Mouse (Mus musculus): Measurements from ENCODE around the gene St7. TPM values are rescaled to one million over a fixed set of nuclear protein-coding genes. Genes with fewer than 3 reads are reported as not detected.

The St7 gene
- polyA plus RNA-seq, 1 experiment: 8.4 TPM

GRCm38 (mm10) chr6:17804468-17804867, 111.7 kb downstream of the St7 start:
- Histone ChIP-seq H3ac (ENCODE audit: control insufficient read depth, insufficient read length) (no peak overlapping the region), H3K27me3 (ENCODE audit: control insufficient read depth, insufficient read depth, insufficient read length) (no peaks in the 10 kb centered on the region)

GRCm38 (mm10) chr6:17806569-17806968, 113.8 kb downstream of the St7 start:
- Histone ChIP-seq H3K4me2 (ENCODE audit: low read depth) (no peak overlapping the region), H3K79me2 (ENCODE audit: control insufficient read depth, insufficient read depth) (no peaks in the 10 kb centered on the region), H3K4me3 (no peak overlapping the region), H3K27me3 (ENCODE audit: control insufficient read depth, insufficient read depth, insufficient read length) (no peaks in the 10 kb centered on the region), H3ac (ENCODE audit: control insufficient read depth, insufficient read length) (no peak overlapping the region), H3K36me3 (ENCODE audit: control insufficient read depth, insufficient read depth) (no peaks in the 10 kb centered on the region)
- TF ChIP-seq TCF12 (IDR thresholded peaks at IDR 0.05; ENCODE audit: insufficient read depth, poor library complexity, severe bottlenecking) (no peak), TCF3 (IDR thresholded peaks at IDR 0.05; ENCODE audit: insufficient read length, low read depth) (no peak), E2F4 (IDR thresholded peaks at IDR 0.05; ENCODE audit: insufficient read depth) (no peak), POLR2AphosphoS2 (IDR thresholded peaks at IDR 0.05; ENCODE audit: insufficient read length, low read depth) (no peak), SRF (IDR thresholded peaks at IDR 0.05; ENCODE audit: control insufficient read depth, insufficient read length, low read depth) (no peak), MYOD1 (IDR thresholded peaks at IDR 0.05; ENCODE audit: control insufficient read depth in 1 of 3, insufficient read length in 2 of 3, low read depth in 2 of 3) (no peak), CEBPB (IDR thresholded peaks at IDR 0.05; ENCODE audit: insufficient read depth, poor library complexity, severe bottlenecking) (no peak), MAX (IDR thresholded peaks at IDR 0.05; ENCODE audit: low read depth) (no peak), MYOG (IDR thresholded peaks at IDR 0.05; ENCODE audit: control insufficient read depth in 1 of 3, insufficient read depth in 1 of 3, insufficient read length in 2 of 3, low read depth in 2 of 3) (no peak), USF1 (IDR thresholded peaks at IDR 0.05; ENCODE audit: low read depth) (no peak), REST (IDR thresholded peaks at IDR 0.05; ENCODE audit: insufficient read depth, insufficient read length) (no peak), POLR2A (IDR thresholded peaks at IDR 0.05; ENCODE audit: insufficient read length, low read depth) (no peak)

More at GRCm38 (mm10) chr6:17804468-17804867, 111.7 kb downstream of the St7 start:
- TF ChIP-seq POLR2AphosphoS2 (IDR thresholded peaks at IDR 0.05; ENCODE audit: insufficient read length, low read depth) (no peak), POLR2A (IDR thresholded peaks at IDR 0.05; ENCODE audit: insufficient read length, low read depth) (no peak), USF1 (IDR thresholded peaks at IDR 0.05; ENCODE audit: low read depth) (no peak), CEBPB (IDR thresholded peaks at IDR 0.05; ENCODE audit: insufficient read depth, poor library complexity, severe bottlenecking) (no peak), MAX (IDR thresholded peaks at IDR 0.05; ENCODE audit: low read depth) (no peak), TCF12 (IDR thresholded peaks at IDR 0.05; ENCODE audit: insufficient read depth, poor library complexity, severe bottlenecking) (no peak), MYOG (IDR thresholded peaks at IDR 0.05; ENCODE audit: control insufficient read depth in 1 of 3, insufficient read depth in 1 of 3, insufficient read length in 2 of 3, low read depth in 2 of 3) (no peak), MYOD1 (IDR thresholded peaks at IDR 0.05; ENCODE audit: control insufficient read depth in 1 of 3, insufficient read length in 2 of 3, low read depth in 2 of 3) (no peak), E2F4 (IDR thresholded peaks at IDR 0.05; ENCODE audit: insufficient read depth) (no peak), TCF3 (IDR thresholded peaks at IDR 0.05; ENCODE audit: insufficient read length, low read depth) (no peak), REST (IDR thresholded peaks at IDR 0.05; ENCODE audit: insufficient read depth, insufficient read length) (no peak), SRF (IDR thresholded peaks at IDR 0.05; ENCODE audit: control insufficient read depth, insufficient read length, low read depth) (no peak)
- H3K4me3 ChIP-seq: no peak overlapping the region
- no peak overlapping the region for H3K4me2 ChIP-seq (ENCODE audit: low read depth)
- no peaks in the 10 kb centered on the region for H3K36me3 ChIP-seq (ENCODE audit: control insufficient read depth, insufficient read depth)
- H3K79me2 ChIP-seq (ENCODE audit: control insufficient read depth, insufficient read depth): no peaks in the 10 kb centered on the region

GRCm38 (mm10) chr6:17811063-17811462, 118.3 kb downstream of the St7 start:
- Histone ChIP-seq H3K36me3 (ENCODE audit: control insufficient read depth, insufficient read depth) (no peaks in the 10 kb centered on the region), H3K79me2 (ENCODE audit: control insufficient read depth, insufficient read depth) (no peaks in the 10 kb centered on the region), H3ac (ENCODE audit: control insufficient read depth, insufficient read length) (no peak overlapping the region), H3K4me2 (ENCODE audit: low read depth) (no peak overlapping the region), H3K27me3 (ENCODE audit: control insufficient read depth, insufficient read depth, insufficient read length) (no peaks in the 10 kb centered on the region), H3K4me3 (no peak overlapping the region)
- TF ChIP-seq MYOD1 (IDR thresholded peaks at IDR 0.05; ENCODE audit: control insufficient read depth in 1 of 3, insufficient read length in 2 of 3, low read depth in 2 of 3): no peak
- TF ChIP-seq TCF12 (IDR thresholded peaks at IDR 0.05; ENCODE audit: insufficient read depth, poor library complexity, severe bottlenecking): no peak

- Histone ChIP-seq H3K36me3 (ENCODE audit: control insufficient read depth, insufficient read depth) (no peaks in the 10 kb centered on the region), H3K27me3 (ENCODE audit: control insufficient read depth, insufficient read depth, insufficient read length) (no peaks in the 10 kb centered on the region), H3ac (ENCODE audit: control insufficient read depth, insufficient read length) (no peak overlapping the region), H3K79me2 (ENCODE audit: control insufficient read depth, insufficient read depth) (no peaks in the 10 kb centered on the region), H3K4me2 (ENCODE audit: low read depth) (no peak overlapping the region), H3K4me3 (no peak overlapping the region)
- no peak for TF ChIP-seq MAX (IDR thresholded peaks at IDR 0.05; ENCODE audit: low read depth)
- no peak for TF ChIP-seq TCF12 (IDR thresholded peaks at IDR 0.05; ENCODE audit: insufficient read depth, poor library complexity, severe bottlenecking)
- TF ChIP-seq REST (IDR thresholded peaks at IDR 0.05; ENCODE audit: insufficient read depth, insufficient read length): no peak
- no peak for TF ChIP-seq CEBPB (IDR thresholded peaks at IDR 0.05; ENCODE audit: insufficient read depth, poor library complexity, severe bottlenecking)
- no peak for TF ChIP-seq POLR2A (IDR thresholded peaks at IDR 0.05; ENCODE audit: insufficient read length, low read depth)
- no peak for TF ChIP-seq SRF (IDR thresholded peaks at IDR 0.05; ENCODE audit: control insufficient read depth, insufficient read length, low read depth)
- TF ChIP-seq USF1 (IDR thresholded peaks at IDR 0.05; ENCODE audit: low read depth): no peak
Observed at GRCm38 (mm10) chr6:17811531-17811930, 118.8 kb downstream of the St7 start.

- H3K4me2 ChIP-seq (ENCODE audit: low read depth): no peak overlapping the region
- no peak for TF ChIP-seq MYOD1 (IDR thresholded peaks at IDR 0.05; ENCODE audit: control insufficient read depth in 1 of 3, insufficient read length in 2 of 3, low read depth in 2 of 3)
- no peak for TF ChIP-seq TCF12 (IDR thresholded peaks at IDR 0.05; ENCODE audit: insufficient read depth, poor library complexity, severe bottlenecking)
- no peak for TF ChIP-seq USF1 (IDR thresholded peaks at IDR 0.05; ENCODE audit: low read depth)
- no peak for TF ChIP-seq TCF3 (IDR thresholded peaks at IDR 0.05; ENCODE audit: insufficient read length, low read depth)
- no peak for TF ChIP-seq MYOG (IDR thresholded peaks at IDR 0.05; ENCODE audit: control insufficient read depth in 1 of 3, insufficient read depth in 1 of 3, insufficient read length in 2 of 3, low read depth in 2 of 3)
- no peak for TF ChIP-seq REST (IDR thresholded peaks at IDR 0.05; ENCODE audit: insufficient read depth, insufficient read length)
- TF ChIP-seq POLR2AphosphoS2 (IDR thresholded peaks at IDR 0.05; ENCODE audit: insufficient read length, low read depth): no peak
- no peak for TF ChIP-seq CEBPB (IDR thresholded peaks at IDR 0.05; ENCODE audit: insufficient read depth, poor library complexity, severe bottlenecking)
- no peak for TF ChIP-seq POLR2A (IDR thresholded peaks at IDR 0.05; ENCODE audit: insufficient read length, low read depth)
- TF ChIP-seq SRF (IDR thresholded peaks at IDR 0.05; ENCODE audit: control insufficient read depth, insufficient read length, low read depth): no peak
- TF ChIP-seq MAX (IDR thresholded peaks at IDR 0.05; ENCODE audit: low read depth): no peak
- TF ChIP-seq E2F4 (IDR thresholded peaks at IDR 0.05; ENCODE audit: insufficient read depth): no peak
- no peak overlapping the region for H3ac ChIP-seq (ENCODE audit: control insufficient read depth, insufficient read length)
- no peaks in the 10 kb centered on the region for H3K79me2 ChIP-seq (ENCODE audit: control insufficient read depth, insufficient read depth)
- no peaks in the 10 kb centered on the region for H3K36me3 ChIP-seq (ENCODE audit: control insufficient read depth, insufficient read depth)
- no peak overlapping the region for H3K4me3 ChIP-seq
- H3K27me3 ChIP-seq (ENCODE audit: control insufficient read depth, insufficient read depth, insufficient read length): no peaks in the 10 kb centered on the region
Observed at GRCm38 (mm10) chr6:17814074-17814649, 121.4 kb downstream of the St7 start.
